Mouse (Mus musculus) ES-Bruce4 (cell line): Measurements from ENCODE around the gene Gm47985. TPM values are rescaled to one million over a fixed set of nuclear protein-coding genes. Genes with fewer than 3 reads are reported as not detected.

Source experiments
- H3K27ac ChIP-seq: 2 replicates; pipeline ENCODE4 v1.5.1; 2012; ENCODE audit warnings: low read length, inconsistent platforms; ENCODE audit not compliant: insufficient read depth
- H3K27me3 ChIP-seq: 2 replicates; pipeline ENCODE4 v1.6.1; 2012; ENCODE audit warnings: mild to moderate bottlenecking, low read length, inconsistent platforms; ENCODE audit not compliant: control insufficient read depth, poor library complexity, insufficient read depth, severe bottlenecking
- H3K36me3 ChIP-seq: 2 replicates; pipeline ENCODE4 v1.6.1; 2012; ENCODE audit warnings: inconsistent platforms, mild to moderate bottlenecking, low read length, moderate library complexity; ENCODE audit not compliant: control insufficient read depth, poor library complexity, insufficient read depth, severe bottlenecking
- H3K4me1 ChIP-seq: one replicate; pipeline ENCODE4 v1.8.1; 2011; ENCODE audit warnings: low read length; ENCODE audit not compliant: control insufficient read depth, insufficient read depth
- H3K4me3 ChIP-seq: 2 replicates; pipeline ENCODE4 v1.5.1; 2011; ENCODE audit warnings: low read depth, mild to moderate bottlenecking, low read length
- H3K9ac ChIP-seq: 2 replicates; pipeline ENCODE4 v1.6.1; 2012; ENCODE audit warnings: low read depth, mild to moderate bottlenecking, inconsistent platforms; ENCODE audit not compliant: poor library complexity, severe bottlenecking
- H3K9me3 ChIP-seq: replicated peaks from 2 replicates; pipeline ENCODE4 v1.6.1; 2012; ENCODE audit warnings: mild to moderate bottlenecking, low read length, inconsistent platforms; ENCODE audit not compliant: control insufficient read depth, poor library complexity, insufficient read depth, severe bottlenecking
- CTCF ChIP-seq: IDR thresholded peaks from one replicate; pipeline ENCODE4 v1.8.1; 2011; ENCODE audit warnings: low read depth, low read length
- EP300 ChIP-seq: IDR thresholded peaks from 2 replicates; pipeline ENCODE4 v1.6.1; 2011; ENCODE audit warnings: low read depth, low read length; ENCODE audit not compliant: insufficient read depth
- POLR2A ChIP-seq: IDR thresholded peaks from one replicate; pipeline ENCODE4 v1.8.1; 2011; ENCODE audit warnings: low read length; ENCODE audit not compliant: insufficient read depth
- polyA plus RNA-seq: library from polyadenylated mRNA; stranded (reverse); fragments of >200 nt; gene quantifications from 2 replicates; pipeline ENCODE4 v1.2.4, GENCODE M21; 2011; ENCODE audit warnings: low read depth; ENCODE audit not compliant: missing spikeins, insufficient read depth, insufficient read length

Gm47985 gene
- polyA plus RNA-seq, 1 experiment, result not detected

DNA sequence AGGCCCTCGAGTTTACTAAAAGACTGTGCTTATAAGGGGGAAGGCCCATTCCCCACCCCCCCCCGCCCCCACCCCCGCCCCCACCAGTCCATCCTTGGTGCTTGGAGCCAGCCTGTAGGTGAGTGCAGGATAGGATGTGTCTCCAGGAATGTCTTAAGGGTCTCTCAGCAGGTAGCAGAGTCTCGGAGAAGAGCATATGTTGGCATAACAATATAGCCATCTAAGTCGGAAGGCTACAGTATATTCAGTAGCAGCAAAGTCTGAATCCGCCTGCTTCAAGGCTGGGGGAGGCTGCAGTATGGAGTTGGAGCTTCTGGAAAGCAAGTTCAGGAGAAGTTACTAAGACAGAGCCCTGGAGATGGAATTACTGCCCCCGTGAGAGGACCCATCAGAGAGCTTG is 37.8 kb downstream of the Gm47985 start:
- Histone ChIP-seq H3K36me3 (no peaks in the 10 kb centered on the region), H3K27ac (no peak overlapping the region), H3K4me3 (no peak overlapping the region), H3K9ac (no peak overlapping the region), H3K4me1 (no peaks in the 10 kb centered on the region), H3K9me3 (no peaks in the 10 kb centered on the region), H3K27me3 (no peaks in the 10 kb centered on the region)
- TF ChIP-seq EP300 (no peak), POLR2A (no peak), CTCF (no peak)

DNA sequence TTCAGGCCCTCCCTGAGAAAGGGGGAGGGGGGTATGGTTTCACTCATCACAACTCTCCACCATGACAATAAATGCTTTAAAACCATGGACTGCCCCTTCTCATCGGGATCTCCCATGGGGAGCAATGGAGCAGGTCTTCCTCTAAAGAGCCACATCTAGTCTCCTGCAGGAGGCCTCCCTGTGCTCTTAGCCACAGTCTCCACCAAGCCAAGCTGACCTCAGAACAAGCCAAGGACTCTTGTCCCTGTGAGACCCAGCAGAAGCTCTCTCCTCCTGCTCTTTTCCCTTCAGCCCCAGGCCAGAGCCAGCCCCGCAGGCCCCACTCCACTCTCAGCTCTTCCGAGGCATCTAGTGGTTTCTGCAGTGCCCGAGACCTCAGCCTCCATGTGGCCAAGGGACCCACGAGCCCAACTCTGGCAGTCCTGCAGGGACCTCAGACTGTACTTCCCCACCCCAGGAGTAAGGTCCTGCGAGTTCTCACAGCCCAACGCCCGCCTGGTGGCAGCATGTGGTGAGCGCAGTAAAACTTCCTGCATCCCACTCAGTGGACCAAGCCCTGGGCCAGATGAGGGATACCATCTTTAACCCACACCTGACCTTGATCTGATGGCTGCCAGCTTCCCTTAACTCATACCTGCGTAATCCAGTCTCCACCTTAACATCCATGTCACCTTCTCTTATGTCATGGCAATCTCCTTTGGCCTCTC is 40.4 kb downstream of the Gm47985 start:
- Histone ChIP-seq H3K9me3 (no peaks in the 10 kb centered on the region), H3K27ac (no peak overlapping the region), H3K4me3 (no peak overlapping the region), H3K4me1 (no peaks in the 10 kb centered on the region), H3K36me3 (no peaks in the 10 kb centered on the region), H3K9ac (no peak overlapping the region), H3K27me3 (no peaks in the 10 kb centered on the region)
- no peak for TF ChIP-seq POLR2A
- no peak for TF ChIP-seq EP300
- no peak for TF ChIP-seq CTCF

DNA sequence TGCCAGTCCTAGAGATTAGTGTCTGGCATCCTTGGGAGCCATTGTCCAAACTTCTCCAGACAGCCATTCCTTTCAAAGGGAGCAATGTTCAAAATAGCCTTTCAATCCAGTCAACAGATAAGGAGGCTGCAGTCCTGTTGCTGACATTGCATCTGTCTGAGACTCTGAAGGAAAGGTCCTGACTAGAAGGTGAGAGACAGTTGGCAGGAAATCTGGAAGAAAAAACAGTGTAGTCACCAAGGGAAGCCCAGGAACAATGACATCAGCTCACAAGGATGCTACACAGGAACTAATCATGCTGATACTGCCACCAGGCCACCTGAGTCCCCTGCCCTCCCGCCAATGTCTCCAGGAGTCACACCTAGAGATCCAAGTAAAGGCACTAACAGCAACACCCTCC is 41.0 kb downstream of the Gm47985 start:
- Histone ChIP-seq H3K27ac (no peak overlapping the region), H3K9ac (no peak overlapping the region), H3K4me3 (no peak overlapping the region), H3K4me1 (no peaks in the 10 kb centered on the region), H3K9me3 (no peaks in the 10 kb centered on the region), H3K27me3 (no peaks in the 10 kb centered on the region), H3K36me3 (no peaks in the 10 kb centered on the region)
- TF ChIP-seq EP300 (no peak), POLR2A (no peak), CTCF (no peak)

- Histone ChIP-seq H3K4me3 (no peak overlapping the region), H3K9ac (no peak overlapping the region), H3K27ac (no peak overlapping the region), H3K9me3 (no peaks in the 10 kb centered on the region), H3K4me1 (no peaks in the 10 kb centered on the region), H3K27me3 (no peaks in the 10 kb centered on the region), H3K36me3 (no peaks in the 10 kb centered on the region)
- TF ChIP-seq POLR2A (no peak), CTCF (no peak), EP300 (no peak)
Measured at GRCm38 (mm10) chr1:151224536-151224935, 42.2 kb downstream of the Gm47985 start.

DNA sequence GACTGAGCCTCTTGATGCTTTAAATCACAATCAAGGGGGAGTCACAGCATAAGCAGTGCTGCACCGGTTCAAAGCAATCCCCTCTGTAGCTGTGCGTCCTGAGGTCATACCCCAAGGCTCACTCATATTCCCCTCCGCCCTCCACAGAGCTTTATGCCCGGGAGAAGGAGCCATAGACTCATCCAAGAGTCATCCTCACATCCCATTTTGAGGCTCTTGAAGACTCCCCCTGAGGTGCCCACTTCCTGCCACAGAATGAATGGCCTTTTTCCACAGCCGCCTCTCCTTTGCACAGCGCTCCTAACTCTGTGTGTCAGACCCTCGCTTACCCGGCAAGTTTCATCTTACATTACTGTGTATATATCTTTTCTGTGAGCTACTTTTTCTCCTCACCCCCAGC is 45.2 kb downstream of the Gm47985 start:
- H3K27ac ChIP-seq, result no peak overlapping the region
- H3K27me3 ChIP-seq, result no peaks in the 10 kb centered on the region
- no peaks in the 10 kb centered on the region for H3K36me3 ChIP-seq
- no peak for TF ChIP-seq POLR2A
- no peak for TF ChIP-seq CTCF
- no peak for TF ChIP-seq EP300
- H3K9ac ChIP-seq, result no peak overlapping the region
- H3K9me3 ChIP-seq, result no peaks in the 10 kb centered on the region
- no peaks in the 10 kb centered on the region for H3K4me1 ChIP-seq
- no peak overlapping the region for H3K4me3 ChIP-seq

DNA sequence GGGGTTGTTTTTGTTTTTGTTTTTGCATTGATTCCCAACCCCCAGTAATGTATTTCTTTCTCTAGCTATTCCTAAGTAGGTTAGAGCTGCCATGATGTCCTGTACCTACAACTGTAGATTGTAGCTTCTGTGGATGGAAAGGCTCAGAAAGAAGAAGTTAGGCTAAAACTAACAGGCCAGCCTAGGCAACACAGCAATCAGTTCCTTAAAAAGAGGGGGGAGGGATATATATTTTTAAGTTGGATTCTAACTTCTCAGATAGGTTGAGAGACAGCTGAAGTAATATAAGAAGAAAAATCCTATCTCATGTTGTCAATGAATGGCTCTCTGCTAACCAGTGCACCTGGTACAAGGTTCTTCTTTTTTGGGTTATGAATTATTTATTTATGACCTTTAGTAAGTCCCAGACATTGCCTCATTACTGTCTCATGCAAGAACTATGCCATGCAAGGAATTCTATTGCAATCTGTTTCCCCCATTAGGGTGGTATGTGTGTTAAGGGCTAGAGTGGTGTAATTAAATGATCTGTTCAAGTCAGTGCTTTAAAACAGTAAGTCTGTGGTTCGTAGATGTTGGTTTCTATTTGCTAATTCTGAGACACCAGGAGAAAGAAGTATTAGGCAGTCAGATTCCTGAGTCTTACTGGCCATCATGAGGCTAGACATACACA is 46.1 kb downstream of the Gm47985 start:
- Histone ChIP-seq H3K4me1 (no peaks in the 10 kb centered on the region), H3K27ac (no peak overlapping the region), H3K4me3 (no peak overlapping the region), H3K9ac (no peak overlapping the region), H3K9me3 (no peaks in the 10 kb centered on the region), H3K27me3 (no peaks in the 10 kb centered on the region), H3K36me3 (no peaks in the 10 kb centered on the region)
- TF ChIP-seq EP300, result no peak
- no peak for TF ChIP-seq POLR2A
- no peak for TF ChIP-seq CTCF
